Mouse (Mus musculus): ENCODE measurements around the gene Fat3.

Gene Fat3

DNA sequence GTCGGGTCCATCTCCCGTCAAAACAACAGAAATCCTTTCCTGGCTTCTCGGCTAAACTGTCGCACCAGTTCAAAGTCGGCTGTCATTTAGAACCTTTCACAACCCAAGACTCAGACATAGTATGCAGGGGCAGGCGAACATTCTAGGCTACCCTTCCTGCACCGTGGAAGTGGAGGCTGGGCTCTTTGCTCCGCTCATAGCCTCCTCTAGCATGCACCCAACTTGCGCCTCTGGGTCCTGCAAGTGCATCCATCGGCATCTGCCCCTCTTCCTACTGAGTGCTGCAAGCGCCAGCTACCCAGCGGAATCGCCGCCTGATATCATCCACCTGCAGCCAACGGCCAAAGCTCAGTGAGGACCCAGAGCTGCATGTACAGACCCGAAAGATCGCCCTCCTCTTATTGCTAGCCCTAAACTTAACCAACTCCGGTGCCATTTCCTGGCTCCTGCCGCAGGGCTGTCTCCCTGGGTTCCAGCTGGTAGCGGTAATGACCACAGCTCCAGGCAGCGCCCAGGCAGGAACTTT, at the start of gene Fat3:
TSS of gene Fat3 (minus strand) at position 100 of the 526 bp plus-strand sequence.
- DNase-seq = no peak

DNA sequence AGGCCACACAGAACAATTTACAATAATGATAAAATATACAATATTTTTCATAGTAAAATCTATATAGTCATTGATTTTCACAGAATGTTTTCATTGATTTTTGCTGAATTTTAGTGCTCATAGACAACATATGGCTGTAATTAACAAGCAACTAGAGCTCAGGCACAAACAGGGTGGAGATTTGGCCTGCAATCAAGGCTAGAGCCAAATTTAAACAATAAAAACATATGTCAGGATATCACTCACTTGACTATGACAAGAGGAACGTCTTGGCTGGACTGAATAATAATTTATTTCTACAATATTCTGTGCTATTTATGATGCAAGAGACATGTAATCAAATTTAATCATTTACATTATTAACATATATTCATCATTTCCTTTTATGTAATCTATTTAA, 31.8 kb upstream of the Fat3 start:
- DNase-seq = no peak

DNA sequence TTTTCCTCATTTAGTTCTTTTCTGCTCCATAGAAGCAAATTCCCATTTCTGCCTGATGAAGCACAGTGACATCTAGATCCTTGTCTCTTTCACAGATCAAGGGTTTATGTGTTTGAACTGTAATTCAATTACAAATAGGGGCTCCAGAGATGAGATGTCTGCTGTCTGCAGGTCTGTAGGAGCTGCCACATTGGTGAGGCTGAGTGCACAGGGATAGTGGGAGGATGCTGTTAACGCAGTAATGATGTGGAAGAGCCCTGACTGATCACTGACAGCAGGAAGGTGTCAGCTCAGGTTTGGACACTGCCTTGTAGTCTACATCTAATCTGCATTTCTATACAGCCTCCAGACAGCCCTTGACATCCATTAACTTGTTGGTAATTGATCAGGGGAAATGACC, 16.5 kb upstream of the Fat3 start:
- no peak for DNase-seq

DNA sequence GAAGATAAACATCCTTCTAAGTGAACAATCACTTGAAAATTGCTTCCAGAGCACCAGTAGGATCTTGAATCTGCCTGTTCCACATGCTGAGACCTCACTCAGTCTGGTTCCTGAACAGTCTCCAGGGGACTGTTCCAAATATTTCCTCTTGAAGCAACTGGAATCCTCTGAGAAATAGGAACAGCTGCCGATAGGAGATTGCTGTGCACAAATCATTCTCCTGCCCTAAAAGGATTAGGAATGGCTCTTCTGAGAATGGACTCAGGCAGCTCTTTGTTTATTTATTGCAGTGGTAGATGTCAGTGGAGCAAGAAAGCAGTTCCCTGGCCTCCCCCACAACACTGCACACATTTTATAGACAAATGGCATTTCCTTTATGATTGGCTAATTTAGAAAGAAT, 10.9 kb upstream of the Fat3 start:
- DNase-seq = peak; percentile 8

- DNase-seq = no peak
These were observed 2.7 kb upstream of the Fat3 start for GRCm38 (mm10) chr9:16503776-16504175.

DNA sequence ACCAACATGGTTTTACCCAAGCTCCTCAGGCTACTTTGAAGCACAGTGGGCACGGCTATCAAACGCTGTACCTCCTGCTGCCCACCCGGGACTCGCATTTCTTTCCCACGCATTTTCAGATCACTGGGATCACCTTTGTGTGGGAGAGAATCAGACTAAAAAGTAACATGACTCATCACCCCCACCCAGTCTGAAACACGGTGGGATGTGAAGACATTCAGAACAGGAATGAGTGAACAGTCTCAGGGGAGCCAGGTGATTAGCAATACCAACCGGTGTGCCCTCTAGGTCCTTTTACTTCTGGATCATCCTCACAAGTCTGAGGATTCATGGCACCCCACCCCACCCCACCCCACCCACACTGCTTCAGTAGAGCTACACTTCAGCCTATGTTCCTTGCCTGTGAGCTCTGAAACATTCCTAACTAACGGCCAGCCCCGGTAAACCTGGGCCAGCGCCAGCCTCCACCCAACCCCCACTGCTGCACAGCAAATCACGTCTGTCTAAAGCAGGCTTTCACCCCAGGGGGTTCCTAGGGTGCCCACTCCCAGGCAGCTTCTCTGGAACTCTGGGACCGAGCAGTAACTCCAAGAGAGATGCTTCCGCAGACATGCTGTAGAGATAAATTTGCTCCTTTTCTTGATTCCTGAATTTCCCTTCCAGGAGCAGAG, 1.7 kb upstream of the Fat3 start:
- no peak for DNase-seq

- peak; percentile 45 for DNase-seq
These were observed 1.0 kb upstream of the Fat3 start for GRCm38 (mm10) chr9:16501990-16502672.

- DNase-seq = peak; percentile 18
These were observed 501 bp downstream of the Fat3 start for GRCm38 (mm10) chr9:16500382-16501185.

- peak; percentile 40 for DNase-seq
These were observed 1.3 kb downstream of the Fat3 start for GRCm38 (mm10) chr9:16499621-16500381.

DNA sequence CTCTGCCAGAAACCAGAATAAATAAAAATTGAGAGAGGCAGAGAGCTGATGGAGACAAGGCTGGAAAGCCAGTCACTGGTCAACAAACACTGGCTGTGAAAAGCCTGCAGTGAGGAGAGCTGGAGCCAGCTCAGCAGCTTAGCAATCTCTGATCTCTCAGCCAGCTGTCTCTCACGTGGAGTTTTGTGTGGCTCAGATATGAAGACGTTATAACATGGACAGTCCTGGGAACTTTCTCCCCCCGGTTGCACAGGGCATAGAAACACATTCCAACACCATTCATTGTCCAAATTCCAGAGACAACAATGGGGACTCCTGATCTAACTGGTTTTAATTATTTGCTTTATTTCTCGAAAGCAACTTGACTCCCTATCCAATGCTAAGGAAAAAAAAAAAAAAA, 2.2 kb downstream of the Fat3 start:
- peak; percentile 41 for DNase-seq

- no peak for DNase-seq
These were observed 3.7 kb downstream of the Fat3 start for GRCm38 (mm10) chr9:16497361-16497760.

GRCm38 (mm10) chr9:16496331-16496730, 4.8 kb downstream of the Fat3 start:
- DNase-seq = no peak

- DNase-seq = no peak
These were observed 11.4 kb downstream of the Fat3 start for GRCm38 (mm10) chr9:16489661-16490060.

GRCm38 (mm10) chr9:16487565-16487964, 13.5 kb downstream of the Fat3 start:
- no peak for DNase-seq

DNA sequence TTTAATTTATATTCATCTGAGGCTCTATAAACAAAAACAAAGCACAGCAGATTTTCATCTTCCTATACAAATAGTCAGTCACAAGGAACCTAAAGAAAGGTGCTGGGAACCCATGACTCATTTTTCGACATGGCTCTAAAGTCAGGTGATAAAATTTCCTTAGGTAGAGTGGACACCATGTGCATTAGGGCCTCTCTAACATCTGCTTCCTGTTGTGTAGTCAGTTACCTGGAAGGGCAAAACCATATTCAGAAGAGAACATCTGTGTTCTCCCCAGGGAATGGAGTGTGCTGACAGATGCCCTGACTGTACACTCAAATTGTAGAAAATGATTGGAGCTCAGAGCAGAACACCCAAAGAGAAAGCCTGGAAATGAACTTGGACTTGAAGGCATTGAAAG, 14.9 kb downstream of the Fat3 start:
- no peak for DNase-seq

- DNase-seq = no peak
These were observed 15.9 kb downstream of the Fat3 start for GRCm38 (mm10) chr9:16485173-16485572.

DNA sequence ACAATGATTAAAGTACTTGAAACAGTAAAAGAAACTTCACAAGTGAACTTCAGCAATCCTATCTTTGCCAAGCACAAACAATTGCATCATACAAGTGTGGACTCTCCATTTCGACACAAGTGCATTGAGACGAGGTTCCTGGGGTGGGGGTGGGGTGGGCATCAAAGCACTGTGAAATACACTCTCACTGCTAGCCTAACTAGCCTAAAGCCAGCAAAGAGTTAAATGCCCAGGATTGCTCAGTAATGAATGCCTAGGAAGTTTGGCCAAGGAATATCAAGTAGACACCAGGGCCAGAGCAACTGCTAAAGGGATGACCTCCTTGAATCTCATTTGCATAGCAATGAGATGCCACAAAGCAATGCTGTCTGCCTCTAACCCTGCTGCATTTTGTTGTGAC, 16.3 kb downstream of the Fat3 start:
- peak; percentile 57 for DNase-seq

- no peak for DNase-seq
These were observed 39.6 kb downstream of the Fat3 start for GRCm38 (mm10) chr9:16461491-16461890.

DNA sequence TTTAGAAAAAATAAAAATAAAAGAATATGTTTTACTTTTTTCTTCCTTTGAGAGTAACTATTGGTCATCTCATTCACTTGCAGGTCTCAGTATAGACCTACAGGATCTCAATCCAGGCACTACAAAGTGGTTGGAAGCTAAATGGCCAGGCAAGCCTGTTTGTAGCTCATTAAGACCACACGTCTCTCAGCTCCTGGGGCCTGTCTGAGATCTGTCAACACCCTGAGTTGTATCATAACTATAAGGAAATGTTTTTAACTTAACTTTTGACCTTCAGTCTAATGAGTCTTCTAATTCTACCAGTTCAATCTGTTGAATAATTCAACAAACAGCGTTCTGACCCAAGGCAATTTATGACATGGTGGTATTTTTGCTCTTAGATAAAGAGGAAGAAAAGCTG, 40.5 kb downstream of the Fat3 start:
- DNase-seq = peak; percentile 51

- DNase-seq = no peak
These were observed 59.2 kb downstream of the Fat3 start for GRCm38 (mm10) chr9:16441930-16442329.

DNA sequence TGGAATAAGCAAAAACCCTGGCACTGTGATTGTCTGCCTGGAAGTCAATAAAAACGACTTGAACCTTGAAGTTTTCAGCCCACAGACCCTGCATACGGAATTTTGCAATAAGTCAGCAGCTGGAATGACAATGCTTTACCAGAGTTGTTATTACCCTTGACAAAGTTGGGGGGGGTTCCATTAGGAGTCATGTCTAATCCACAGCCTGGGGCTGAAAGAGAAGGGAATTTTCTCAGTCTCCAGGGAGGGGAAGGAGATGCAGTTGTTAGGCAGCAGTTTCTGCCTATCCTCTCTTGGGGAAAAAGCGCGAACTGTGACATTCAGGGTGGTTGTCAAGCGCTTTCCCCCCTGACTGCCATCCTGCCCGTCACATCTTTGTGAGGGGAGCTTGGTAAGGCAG, 60.4 kb downstream of the Fat3 start:
- no peak for DNase-seq

GRCm38 (mm10) chr9:16439941-16440340, 61.1 kb downstream of the Fat3 start:
- DNase-seq = no peak

- no peak for DNase-seq
These were observed 63.3 kb downstream of the Fat3 start for GRCm38 (mm10) chr9:16437805-16438204.

Data from lung, postnatal 36 days (tissue).